Mouse (Mus musculus) embryonic facial prominence, embryonic 15.5 days (tissue): ENCODE results near the gene Mnd1. TPM values are rescaled to one million over a fixed set of nuclear protein-coding genes. Genes with fewer than 3 reads are reported as not detected.

Experiments used
- ATAC-seq: fragments of 200-750 bp; cut with Nextera tagmentation; 2 replicates; pipeline ENCODE4 v1.8.0; 2017; ENCODE audit warnings: low read depth, moderate TSS enrichment; ENCODE audit not compliant: insufficient number of reproducible peaks, low FRiP score, low TSS enrichment
- H3K27ac ChIP-seq: fragments of 300-500 bp; sonication (generic); replicated peaks from 2 replicates; pipeline ENCODE4 v1.5.1; 2015; ENCODE audit warnings: mild to moderate bottlenecking, inconsistent platforms
- H3K27me3 ChIP-seq: fragments of 300-500 bp; sonication (generic); 2 replicates; pipeline ENCODE4 v1.6.1; 2015; ENCODE audit warnings: inconsistent platforms
- H3K36me3 ChIP-seq: fragments of 300-500 bp; sonication (generic); 2 replicates; pipeline ENCODE4 v1.6.1; 2015; ENCODE audit warnings: mild to moderate bottlenecking, inconsistent platforms
- H3K4me1 ChIP-seq: fragments of 300-500 bp; sonication (generic); 2 replicates; pipeline ENCODE4 v1.6.1; 2015; ENCODE audit warnings: inconsistent platforms
- H3K4me2 ChIP-seq: fragments of 300-500 bp; sonication (generic); replicated peaks from 2 replicates; pipeline ENCODE4 v1.6.1; 2015; ENCODE audit warnings: mild to moderate bottlenecking, inconsistent platforms
- H3K4me3 ChIP-seq: fragments of 300-500 bp; sonication (generic); replicated peaks from 2 replicates; pipeline ENCODE4 v1.5.1; 2015; ENCODE audit warnings: mild to moderate bottlenecking, inconsistent platforms
- H3K9ac ChIP-seq: fragments of 300-500 bp; sonication (generic); 2 replicates; pipeline ENCODE4 v1.6.1; 2015; ENCODE audit warnings: inconsistent platforms
- H3K9me3 ChIP-seq: fragments of 300-500 bp; sonication (generic); replicated peaks from 2 replicates; pipeline ENCODE4 v1.6.1; 2016; ENCODE audit warnings: inconsistent platforms
- WGBS: fragments of 180-500 bp; shearing (Covaris S2); methylation state at CpG from one replicate; pipeline ENCODE4 v1.1.7; 2015; 5-methylcytosine and 5-hydroxymethylcytosine counted together
- polyA plus RNA-seq: library from polyadenylated mRNA; unstranded; fragments of >200 nt; fragmentation: Nextera tagmentation; extraction: Ambion mirVana; gene quantifications from 2 replicates; pipeline ENCODE4 v1.2.1, GENCODE M21; 2015

Mnd1 gene
- polyA plus RNA-seq, 1 experiment from 2014 or later = 13.2 TPM

DNA sequence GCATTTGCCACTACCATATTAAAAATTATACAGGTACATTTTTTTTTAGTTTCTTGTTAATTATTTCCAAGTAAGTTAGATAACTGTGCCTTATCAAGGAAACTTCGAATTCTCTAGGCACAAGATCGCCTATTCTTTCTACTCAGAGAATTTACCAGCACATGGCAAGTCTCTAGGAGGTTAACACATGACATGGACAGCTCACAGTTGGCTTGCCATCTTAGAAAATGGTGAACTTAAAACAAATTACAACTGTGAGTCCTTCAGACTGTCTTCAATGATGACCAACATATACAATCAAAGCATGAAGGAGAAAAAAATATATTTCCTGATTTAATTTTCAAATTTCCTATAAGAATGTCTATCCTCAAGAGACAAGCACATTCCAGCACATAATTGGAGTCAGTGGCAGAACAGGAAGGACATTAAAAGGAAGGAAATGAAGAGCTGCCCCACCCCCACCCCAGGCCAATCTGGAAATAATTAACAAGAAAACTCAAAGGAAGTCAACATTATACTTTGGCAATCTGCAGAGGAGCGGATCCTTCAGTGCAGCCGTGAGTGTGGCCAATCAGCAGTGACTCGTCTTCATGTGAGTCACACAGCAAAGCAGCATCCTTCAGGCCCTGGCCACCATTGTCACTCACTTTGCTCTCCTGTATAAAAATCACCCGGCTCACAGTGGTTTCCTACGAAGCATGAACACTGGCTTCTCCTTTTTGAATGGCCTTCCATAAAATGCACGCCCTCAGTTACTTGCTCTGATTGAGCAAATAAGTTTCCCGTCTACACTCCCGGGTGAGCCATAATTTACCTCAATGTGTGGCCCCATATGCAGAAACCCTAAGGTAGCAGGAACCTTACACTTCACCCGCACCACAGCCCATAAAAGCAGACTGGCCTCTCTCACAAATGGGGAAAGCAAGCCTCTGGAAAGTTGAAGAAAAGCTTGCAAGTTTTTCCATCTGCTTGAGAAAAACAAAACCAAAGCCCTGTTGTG lies 26.4 kb downstream of the Mnd1 start:
- Histone ChIP-seq H3K9me3 (no peaks in the 10 kb centered on the region), H3K4me1 (peaks cover 19% of the 10 kb centered on the region), H3K4me2 (no peak overlapping the region), H3K27me3 (no peaks in the 10 kb centered on the region), H3K36me3 (no peaks in the 10 kb centered on the region), H3K9ac (no peak overlapping the region), H3K27ac (peak overlapping the region; percentile 53; the same call in 1 of the 2 replicates), H3K4me3 (no peak overlapping the region)
- 38% methylated on average over 11 of the region's 11 CpGs for WGBS
- no peak; the same call in 1 of the 2 replicates for ATAC-seq

DNA sequence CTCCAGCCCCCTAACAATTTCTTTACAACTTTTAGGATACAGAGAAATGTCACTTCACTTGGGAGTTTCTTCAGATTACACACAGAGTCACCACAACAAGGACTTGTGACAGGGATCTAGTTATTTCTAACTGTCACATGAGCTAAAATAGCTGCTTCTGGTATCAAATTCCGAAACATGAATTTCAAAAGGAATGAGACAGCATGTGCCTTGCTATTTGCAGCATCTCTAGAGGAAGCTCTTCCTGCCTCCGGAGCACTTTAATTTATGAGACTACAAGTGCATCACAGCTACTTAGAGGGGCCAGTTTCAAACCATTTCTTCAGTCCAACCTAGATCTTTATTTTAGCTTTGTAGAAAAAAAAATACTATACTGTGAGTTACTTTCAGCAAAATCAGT lies 28.2 kb downstream of the Mnd1 start:
- no peak overlapping the region for H3K9ac ChIP-seq
- peaks cover 22% of the 10 kb centered on the region for H3K4me1 ChIP-seq
- no peak for ATAC-seq
- H3K4me2 ChIP-seq = no peak overlapping the region
- no peaks in the 10 kb centered on the region for H3K36me3 ChIP-seq
- no peaks in the 10 kb centered on the region for H3K27me3 ChIP-seq
- WGBS = 54% methylated on average over 2 of the region's 2 CpGs
- no peak overlapping the region for H3K27ac ChIP-seq
- no peak overlapping the region for H3K4me3 ChIP-seq
- H3K9me3 ChIP-seq = no peaks in the 10 kb centered on the region

DNA sequence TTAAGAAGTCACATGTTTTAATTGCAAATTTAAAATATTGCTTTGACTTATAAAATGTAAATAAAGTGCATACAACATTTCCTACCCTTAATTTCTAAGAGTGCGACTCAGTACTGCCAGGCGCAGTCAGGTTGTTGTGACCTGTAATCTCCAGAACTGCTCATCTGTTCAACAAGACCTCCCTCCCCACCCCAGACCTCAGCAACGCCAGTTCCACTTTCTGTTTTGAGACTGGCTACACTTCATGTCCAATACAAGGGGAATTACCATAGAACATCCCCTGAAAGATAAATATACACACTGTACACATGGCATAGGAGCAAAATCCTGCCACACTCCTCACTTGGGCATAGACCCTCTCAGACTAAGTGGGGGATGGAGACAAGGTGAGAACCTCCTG lies 28.9 kb downstream of the Mnd1 start:
- H3K4me1 ChIP-seq = peaks cover 22% of the 10 kb centered on the region
- H3K9ac ChIP-seq = no peak overlapping the region
- no peak for ATAC-seq
- no peak overlapping the region for H3K4me3 ChIP-seq
- H3K4me2 ChIP-seq = no peak overlapping the region
- no peaks in the 10 kb centered on the region for H3K27me3 ChIP-seq
- H3K9me3 ChIP-seq = no peaks in the 10 kb centered on the region
- H3K27ac ChIP-seq = no peak overlapping the region
- 84% methylated on average over 3 of the region's 3 CpGs for WGBS
- no peaks in the 10 kb centered on the region for H3K36me3 ChIP-seq

DNA sequence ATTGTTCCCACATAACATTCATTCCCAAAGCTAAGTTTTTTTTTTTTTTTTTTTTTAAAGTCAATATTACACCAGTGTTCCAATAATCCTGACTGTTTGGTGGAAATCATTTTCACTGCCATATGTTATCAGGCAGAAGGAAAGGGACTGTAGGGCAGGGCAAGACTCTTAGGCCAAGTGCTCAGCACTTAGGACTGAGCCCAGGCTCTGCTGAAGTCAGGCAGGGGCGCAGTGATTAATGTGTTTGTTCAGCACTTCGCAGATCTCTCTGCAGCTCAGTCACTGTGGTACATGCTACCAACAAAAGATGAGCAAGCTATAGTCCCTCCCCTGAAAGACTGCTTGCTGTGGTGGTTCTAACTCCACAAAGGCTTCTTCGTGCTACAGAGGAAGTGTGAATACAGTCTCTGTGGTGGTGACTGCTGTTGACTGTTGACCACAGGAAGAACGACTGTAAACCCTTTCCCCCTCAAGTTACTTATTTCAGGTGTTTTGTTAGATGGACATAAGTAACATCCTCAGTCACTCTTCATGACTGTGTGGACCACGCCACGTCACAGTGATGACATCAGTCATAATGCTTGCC lies 29.8 kb downstream of the Mnd1 start:
- Histone ChIP-seq H3K36me3 (no peaks in the 10 kb centered on the region), H3K4me2 (no peak overlapping the region), H3K27ac (no peak overlapping the region), H3K4me1 (peaks cover 22% of the 10 kb centered on the region), H3K9me3 (no peaks in the 10 kb centered on the region), H3K4me3 (no peak overlapping the region), H3K9ac (no peak overlapping the region), H3K27me3 (no peaks in the 10 kb centered on the region)
- 72% methylated on average over 6 of the region's 6 CpGs for WGBS
- no peak for ATAC-seq

DNA sequence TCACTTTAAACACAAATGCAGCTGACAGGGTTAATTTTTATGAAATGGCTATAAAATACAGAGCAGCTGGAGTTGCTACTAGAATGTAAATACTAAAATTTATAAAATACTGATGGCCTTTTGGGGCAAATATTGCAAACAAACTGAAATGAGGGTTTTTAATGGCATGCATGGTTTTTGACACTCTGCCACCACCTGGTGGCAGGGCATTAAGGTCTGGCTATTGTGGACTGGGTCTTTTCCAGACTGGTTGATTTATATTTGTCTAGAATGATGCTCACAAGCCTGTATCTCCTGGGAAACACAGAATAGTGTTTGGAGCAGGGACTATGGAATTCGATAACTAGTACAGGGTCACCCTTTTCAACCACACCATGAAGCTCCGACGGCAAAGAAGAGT lies 32.1 kb downstream of the Mnd1 start:
- Histone ChIP-seq H3K9me3 (no peaks in the 10 kb centered on the region), H3K4me3 (no peak overlapping the region), H3K36me3 (no peaks in the 10 kb centered on the region), H3K4me1 (peaks cover 10% of the 10 kb centered on the region), H3K9ac (no peak overlapping the region), H3K27ac (no peak overlapping the region), H3K27me3 (no peaks in the 10 kb centered on the region), H3K4me2 (no peak overlapping the region)
- WGBS = 59% methylated on average over 3 of the region's 3 CpGs
- no peak for ATAC-seq

DNA sequence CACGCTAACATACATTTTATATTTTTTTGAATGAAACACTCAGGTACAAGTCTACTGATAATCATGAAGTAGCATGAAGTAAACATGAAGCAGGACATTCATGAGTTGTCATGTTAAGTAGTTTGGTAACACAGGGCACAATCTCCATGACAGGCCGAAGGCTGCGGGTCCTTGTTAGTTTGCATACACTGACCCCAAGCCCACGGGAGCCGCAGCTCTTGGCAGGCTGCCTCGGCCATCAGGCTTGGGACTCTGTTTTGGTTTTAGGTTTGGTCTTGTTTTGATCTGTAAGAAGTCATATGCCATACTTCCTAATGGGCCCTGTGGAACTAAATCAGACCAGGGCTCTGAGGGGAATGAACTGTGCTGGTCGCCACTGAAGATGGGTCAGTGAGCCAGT lies 36.9 kb downstream of the Mnd1 start:
- Histone ChIP-seq H3K27ac (no peak overlapping the region), H3K9ac (no peak overlapping the region), H3K27me3 (no peaks in the 10 kb centered on the region), H3K4me3 (no peak overlapping the region), H3K4me2 (no peak overlapping the region), H3K9me3 (no peaks in the 10 kb centered on the region), H3K36me3 (no peaks in the 10 kb centered on the region), H3K4me1 (no peaks in the 10 kb centered on the region)
- ATAC-seq = no peak
- 79% methylated on average over 7 of the region's 7 CpGs for WGBS

DNA sequence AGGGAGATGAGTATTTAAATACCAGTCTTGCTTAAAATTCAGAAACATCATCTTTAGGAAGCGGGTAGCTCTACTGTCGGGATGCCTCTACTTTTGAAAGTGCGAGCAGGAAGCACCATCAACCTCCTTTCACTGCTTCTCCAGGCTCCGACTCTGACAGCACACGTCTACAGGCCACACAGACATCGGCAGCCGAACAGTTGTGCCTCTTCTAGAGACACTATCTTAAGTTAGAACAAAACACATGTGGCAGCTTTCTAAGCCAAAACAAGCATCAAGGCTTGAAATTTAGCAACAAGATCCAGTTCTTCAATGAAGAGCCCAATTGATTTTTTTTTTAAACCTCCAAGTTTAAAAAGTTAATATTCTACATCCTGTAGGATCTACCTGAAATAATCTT lies 37.4 kb downstream of the Mnd1 start:
- 54% methylated on average over 7 of the region's 7 CpGs for whole genome bisulfite sequencing
- H3K4me1 ChIP-seq = no peaks in the 10 kb centered on the region
- H3K4me3 ChIP-seq = no peak overlapping the region
- H3K4me2 ChIP-seq = no peak overlapping the region
- no peak for ATAC-seq
- H3K9ac ChIP-seq = no peak overlapping the region
- H3K36me3 ChIP-seq = no peaks in the 10 kb centered on the region
- H3K27me3 ChIP-seq = no peaks in the 10 kb centered on the region
- no peak overlapping the region for H3K27ac ChIP-seq
- no peaks in the 10 kb centered on the region for H3K9me3 ChIP-seq

DNA sequence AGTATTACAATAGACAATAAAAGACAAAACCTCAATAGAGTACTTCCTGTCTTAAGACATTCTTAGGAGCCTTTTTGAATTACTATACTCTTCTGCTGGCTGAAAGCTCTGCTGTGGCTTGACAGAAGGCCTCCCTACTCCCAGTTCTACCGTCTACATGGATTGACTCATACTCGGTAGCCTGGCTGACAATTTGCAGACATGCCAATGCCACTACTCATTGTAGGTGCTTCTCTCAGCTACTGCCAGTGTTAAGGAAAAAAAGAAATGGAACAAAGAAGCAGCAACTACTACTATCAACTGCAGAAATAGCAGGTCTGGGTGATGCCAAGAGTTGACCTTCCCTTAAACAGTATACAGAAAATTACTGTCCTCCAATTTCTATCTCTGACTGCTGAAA lies 47.0 kb downstream of the Mnd1 start:
- Histone ChIP-seq H3K4me1 (no peaks in the 10 kb centered on the region), H3K27me3 (no peaks in the 10 kb centered on the region), H3K36me3 (no peaks in the 10 kb centered on the region), H3K4me3 (no peak overlapping the region), H3K4me2 (no peak overlapping the region), H3K27ac (no peak overlapping the region), H3K9ac (no peak overlapping the region), H3K9me3 (no peaks in the 10 kb centered on the region)
- no peak for ATAC-seq
- WGBS = 76% methylated on average over 2 of the region's 2 CpGs

DNA sequence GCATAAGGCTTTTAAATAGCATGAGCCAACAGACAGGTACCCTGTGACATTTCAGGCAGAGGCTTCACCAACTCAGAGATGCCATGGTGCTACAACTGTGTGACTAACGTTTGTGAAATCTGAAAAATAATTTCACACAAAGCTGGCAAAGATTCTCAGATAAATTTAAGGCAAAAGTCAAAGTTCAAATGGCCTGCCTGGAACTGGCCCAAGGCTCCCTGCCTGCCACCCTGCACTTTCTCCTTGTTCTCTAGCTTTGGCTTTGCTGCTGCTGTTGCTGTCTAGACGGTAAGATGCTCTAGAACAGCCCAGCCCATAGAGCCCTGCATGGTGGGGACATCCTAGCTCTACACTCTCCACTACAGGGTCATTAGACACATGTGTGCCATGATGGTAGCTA lies 49.5 kb downstream of the Mnd1 start:
- Histone ChIP-seq H3K36me3 (no peaks in the 10 kb centered on the region), H3K4me2 (no peak overlapping the region), H3K27ac (no peak overlapping the region), H3K27me3 (no peaks in the 10 kb centered on the region), H3K4me1 (no peaks in the 10 kb centered on the region), H3K4me3 (no peak overlapping the region), H3K9me3 (no peaks in the 10 kb centered on the region), H3K9ac (no peak overlapping the region)
- WGBS = 79% methylated on average over 2 of the region's 2 CpGs
- ATAC-seq = no peak

DNA sequence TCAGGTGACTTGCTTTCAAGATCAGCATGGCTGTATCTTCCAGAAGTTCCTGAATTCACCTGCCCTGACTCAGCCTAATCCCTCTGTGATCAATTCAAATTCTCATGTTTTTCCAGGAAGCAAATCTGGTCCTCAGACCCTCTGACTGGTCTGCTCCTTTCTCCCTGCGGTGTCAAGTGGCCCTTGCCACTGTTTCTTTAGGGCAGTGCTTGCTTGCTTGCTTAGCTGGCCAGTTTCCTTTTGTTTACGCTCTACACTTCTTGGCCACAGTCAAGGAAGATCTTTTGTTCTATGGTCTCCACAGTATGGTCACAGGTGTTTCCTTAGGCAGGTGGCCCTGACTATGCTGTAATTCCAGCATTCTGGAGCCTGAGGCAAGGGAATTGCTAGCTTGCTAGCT lies 52.0 kb downstream of the Mnd1 start:
- H3K4me3 ChIP-seq = no peak overlapping the region
- ATAC-seq = no peak
- no peaks in the 10 kb centered on the region for H3K4me1 ChIP-seq
- no peak overlapping the region for H3K4me2 ChIP-seq
- WGBS = 78% methylated on average over 2 of the region's 2 CpGs
- H3K9me3 ChIP-seq = no peaks in the 10 kb centered on the region
- H3K27me3 ChIP-seq = no peaks in the 10 kb centered on the region
- no peak overlapping the region for H3K27ac ChIP-seq
- H3K36me3 ChIP-seq = no peaks in the 10 kb centered on the region
- no peak overlapping the region for H3K9ac ChIP-seq

DNA sequence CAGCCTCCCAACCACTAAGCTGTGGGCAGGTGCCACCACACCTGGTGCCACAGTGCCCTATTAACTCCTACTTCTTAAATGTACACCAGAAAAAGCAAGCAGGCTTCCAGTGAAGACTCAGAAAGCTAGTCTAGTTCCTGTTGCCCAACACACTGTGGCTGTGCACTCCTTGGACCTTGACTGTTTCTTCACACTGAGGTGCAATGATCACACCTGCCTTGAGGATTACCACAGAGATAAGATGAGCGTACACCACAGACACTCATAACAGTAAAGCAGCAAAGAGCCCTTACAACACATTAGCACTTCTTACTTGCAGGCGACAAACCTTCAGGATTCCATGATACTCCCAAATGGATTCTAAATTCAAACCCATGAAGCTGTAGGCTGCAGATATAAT lies 62.7 kb downstream of the Mnd1 start:
- H3K27me3 ChIP-seq = no peaks in the 10 kb centered on the region
- no peak for ATAC-seq
- no peak overlapping the region for H3K4me2 ChIP-seq
- no peaks in the 10 kb centered on the region for H3K9me3 ChIP-seq
- H3K9ac ChIP-seq = no peak overlapping the region
- no peak overlapping the region for H3K27ac ChIP-seq
- no peaks in the 10 kb centered on the region for H3K4me1 ChIP-seq
- no peak overlapping the region for H3K4me3 ChIP-seq
- no peaks in the 10 kb centered on the region for H3K36me3 ChIP-seq
- WGBS = 87% methylated on average over 2 of the region's 2 CpGs
